Mouse (Mus musculus): Measurements from ENCODE around the gene Mlf2. TPM values are rescaled to one million over a fixed set of nuclear protein-coding genes. Genes with fewer than 3 reads are reported as not detected.

Gene Mlf2
- polyA plus RNA-seq, 1 experiment from 2014 or later, result 401 TPM

GRCm38 (mm10) chr6:124959960-124960359 is 28.8 kb downstream of the Mlf2 start:
- ATAC-seq (ENCODE audit: insufficient read depth), result no peak
- H3K27ac ChIP-seq (ENCODE audit: low read depth), result no peak overlapping the region
- TF ChIP-seq CTCF (IDR thresholded peaks at IDR 0.05; ENCODE audit: low read depth), result no peak
- peaks cover 57% of the 10 kb centered on the region for H3K36me3 ChIP-seq (ENCODE audit: insufficient read depth)
- DNase-seq, result no peak
- no peaks in the 10 kb centered on the region for H3K9me3 ChIP-seq (ENCODE audit: low read depth, low read length)
- H3K9ac ChIP-seq, result no peak overlapping the region
- 94% methylated on average over 13 of the region's 13 CpGs for WGBS
- 0 out of 2 replicates have a peak, but pooled peaks cover 2% of the 10 kb centered on the region for H3K4me1 ChIP-seq (ENCODE audit: insufficient read depth)
- H3K4me2 ChIP-seq, result no peak overlapping the region
- no peaks in the 10 kb centered on the region for H3K27me3 ChIP-seq (ENCODE audit: insufficient read depth, low read length)
- H3K4me3 ChIP-seq (ENCODE audit: low read depth, low read length), result no peak overlapping the region

GRCm38 (mm10) chr6:124961021-124961420 is 29.8 kb downstream of the Mlf2 start:
- no peak overlapping the region for H3K4me2 ChIP-seq
- 91% methylated on average over 12 of the region's 12 CpGs for WGBS
- ATAC-seq (ENCODE audit: insufficient read depth), result no peak
- H3K27ac ChIP-seq (ENCODE audit: low read depth), result no peak overlapping the region
- no peak overlapping the region for H3K9ac ChIP-seq
- H3K4me1 ChIP-seq (ENCODE audit: insufficient read depth), result peaks cover 2% of the 10 kb centered on the region; the same call in 1 of the 2 replicates
- H3K27me3 ChIP-seq (ENCODE audit: insufficient read depth, low read length), result no peaks in the 10 kb centered on the region
- H3K36me3 ChIP-seq (ENCODE audit: insufficient read depth), result peaks cover 53% of the 10 kb centered on the region
- DNase-seq, result no peak
- no peak for TF ChIP-seq CTCF (IDR thresholded peaks at IDR 0.05; ENCODE audit: low read depth)
- H3K9me3 ChIP-seq (ENCODE audit: low read depth, low read length), result no peaks in the 10 kb centered on the region
- H3K4me3 ChIP-seq (ENCODE audit: low read depth, low read length), result no peak overlapping the region

DNA sequence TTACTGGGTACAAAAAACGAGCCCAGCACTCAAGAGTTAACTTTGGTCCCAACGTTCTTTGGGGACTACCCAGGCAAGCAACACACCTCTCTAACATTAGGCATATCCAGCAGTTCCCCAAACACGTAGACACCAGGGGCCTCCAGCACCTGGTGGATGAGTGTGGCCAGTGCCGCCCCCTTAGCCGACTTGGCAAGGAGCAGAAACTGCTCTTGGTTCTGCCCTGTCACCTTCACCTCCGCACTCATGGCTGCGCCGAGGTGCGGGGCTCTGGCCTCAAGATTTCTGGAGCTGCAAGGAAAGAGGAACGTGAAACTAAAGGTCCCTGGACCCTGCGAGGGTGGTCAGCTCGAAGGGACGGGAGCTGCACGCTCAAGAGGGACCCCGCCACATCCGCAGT is 33.5 kb downstream of the Mlf2 start:
- Histone ChIP-seq H3K27me3 (ENCODE audit: insufficient read depth, low read length) (no peaks in the 10 kb centered on the region), H3K36me3 (ENCODE audit: insufficient read depth) (peaks cover 32% of the 10 kb centered on the region), H3K4me3 (ENCODE audit: low read depth, low read length) (peak overlapping the region; percentile 65), H3K27ac (ENCODE audit: low read depth) (peak overlapping the region; percentile 88), H3K9me3 (ENCODE audit: low read depth, low read length) (no peaks in the 10 kb centered on the region; the same call in 1 of the 2 replicates), H3K4me2 (peak overlapping the region; percentile 75), H3K9ac (peak overlapping the region; percentile 74), H3K4me1 (ENCODE audit: insufficient read depth) (peaks cover 8% of the 10 kb centered on the region; the same call in 1 of the 2 replicates)
- TF ChIP-seq CTCF (IDR thresholded peaks at IDR 0.05; ENCODE audit: low read depth), result 0 out of 2 replicates have a peak, but pooled peaks have one; percentile 12
- 26% methylated on average over 16 of the region's 16 CpGs for WGBS
- no peak for DNase-seq
- no peak; the same call in 1 of the 2 replicates for ATAC-seq (ENCODE audit: insufficient read depth)

DNA sequence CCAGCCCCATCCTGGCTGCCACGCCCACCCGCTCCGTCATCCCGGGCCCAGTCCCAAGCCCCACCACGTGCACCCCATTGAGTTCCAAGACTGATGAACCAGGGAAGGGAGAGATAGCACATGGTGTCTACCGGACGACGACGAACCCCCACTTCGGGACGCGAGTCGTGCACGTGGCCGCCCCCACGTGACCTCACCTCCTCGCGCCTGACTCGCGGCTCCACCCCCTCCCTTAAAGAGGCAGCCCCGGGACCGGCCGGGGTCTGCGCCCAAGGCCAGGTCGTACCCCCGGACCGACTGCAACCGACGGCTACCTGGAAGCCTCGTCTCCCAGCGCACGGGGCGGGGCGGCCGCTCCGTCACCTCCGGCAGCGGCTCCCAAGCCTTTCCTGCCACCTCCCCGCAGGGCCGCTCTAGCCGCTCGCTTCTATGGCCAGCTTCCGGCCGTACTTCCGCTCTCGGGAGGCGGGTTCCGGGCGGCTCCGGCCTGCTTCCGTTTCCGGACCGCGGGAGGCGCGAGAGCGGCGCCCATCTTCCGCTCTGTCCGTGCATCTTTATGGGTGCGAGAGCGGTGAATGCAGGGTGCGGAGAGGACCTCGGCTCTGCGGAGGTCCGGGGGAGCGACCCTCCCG is 34.0 kb downstream of the Mlf2 start, which contains the start of gene Cops7a:
Gene Cops7a (minus strand): TSS at position 451 of the 632 bp plus-strand sequence.
- H3K27me3 ChIP-seq (ENCODE audit: insufficient read depth, low read length), result no peaks in the 10 kb centered on the region
- DNase-seq, result peak; percentile 98
- peak within 1 kb of the TSS; percentile 88 for H3K27ac ChIP-seq (ENCODE audit: low read depth)
- peak within 1 kb of the TSS; percentile 65 for H3K4me3 ChIP-seq (ENCODE audit: low read depth, low read length)
- peak within 1 kb of the TSS; percentile 75 for H3K4me2 ChIP-seq
- peak; percentile 95 for ATAC-seq (ENCODE audit: insufficient read depth)
- H3K36me3 ChIP-seq (ENCODE audit: insufficient read depth), result peaks cover 26% of the 10 kb centered on the region
- peaks cover 8% of the 10 kb centered on the region; the same call in 1 of the 2 replicates for H3K4me1 ChIP-seq (ENCODE audit: insufficient read depth)
- WGBS, result under 1% methylated on average over 68 of the region's 68 CpGs
- peak within 1 kb of the TSS; percentile 74 for H3K9ac ChIP-seq
- TF ChIP-seq CTCF (IDR thresholded peaks at IDR 0.05; ENCODE audit: low read depth), result no peak
- no peaks in the 10 kb centered on the region; the same call in 1 of the 2 replicates for H3K9me3 ChIP-seq (ENCODE audit: low read depth, low read length)

GRCm38 (mm10) chr6:124965747-124966146 is 34.6 kb downstream of the Mlf2 start:
- WGBS, result 13% methylated on average over 15 of the region's 15 CpGs
- Histone ChIP-seq H3K4me2 (peak overlapping the region; percentile 75), H3K36me3 (ENCODE audit: insufficient read depth) (peaks cover 21% of the 10 kb centered on the region), H3K9ac (peak overlapping the region; percentile 74), H3K9me3 (ENCODE audit: low read depth, low read length) (no peaks in the 10 kb centered on the region; the same call in 1 of the 2 replicates), H3K27ac (ENCODE audit: low read depth) (peak overlapping the region; percentile 88), H3K4me1 (ENCODE audit: insufficient read depth) (peaks cover 8% of the 10 kb centered on the region; the same call in 1 of the 2 replicates), H3K27me3 (ENCODE audit: insufficient read depth, low read length) (no peaks in the 10 kb centered on the region), H3K4me3 (ENCODE audit: low read depth, low read length) (peak overlapping the region; percentile 65)
- no peak for TF ChIP-seq CTCF (IDR thresholded peaks at IDR 0.05; ENCODE audit: low read depth)
- DNase-seq (peak; percentile 26), ATAC-seq (ENCODE audit: insufficient read depth) (no peak; the same call in 1 of the 2 replicates)

DNA sequence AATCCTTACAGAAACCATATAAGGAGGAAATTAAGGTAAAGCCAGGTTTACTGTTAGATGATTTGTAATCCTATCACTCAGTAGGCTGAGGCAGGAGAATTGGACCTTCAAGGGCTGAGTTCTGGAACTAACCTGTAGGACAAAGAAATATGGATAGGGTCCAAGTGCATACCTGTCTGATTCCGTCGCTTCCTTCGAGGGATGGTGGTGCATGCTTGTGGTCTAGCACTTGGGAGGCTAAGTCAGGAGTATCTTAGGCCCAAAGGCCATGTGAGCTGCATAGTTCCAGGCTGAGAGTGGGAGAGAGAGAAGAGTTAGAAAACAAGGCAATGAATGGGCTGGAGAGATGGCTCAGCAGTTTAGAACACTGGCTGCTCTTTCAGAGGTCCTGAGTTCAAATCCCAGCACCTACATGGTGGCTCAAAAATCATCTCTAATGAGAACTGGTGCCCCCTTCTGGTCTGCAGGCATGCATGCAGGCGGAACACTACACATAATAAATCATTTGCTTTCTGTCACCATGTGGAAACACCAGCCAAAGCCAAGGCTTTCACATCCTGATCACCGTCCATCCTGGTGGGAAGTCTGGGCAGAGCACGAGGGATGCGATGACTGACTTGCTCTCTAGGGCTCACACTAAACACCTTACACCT is 35.4 kb downstream of the Mlf2 start:
- DNase-seq (peak; percentile 24), ATAC-seq (ENCODE audit: insufficient read depth) (no peak)
- Histone ChIP-seq H3K36me3 (ENCODE audit: insufficient read depth) (peaks cover 12% of the 10 kb centered on the region), H3K27me3 (ENCODE audit: insufficient read depth, low read length) (no peaks in the 10 kb centered on the region), H3K9me3 (ENCODE audit: low read depth, low read length) (no peaks in the 10 kb centered on the region; the same call in 1 of the 2 replicates), H3K27ac (ENCODE audit: low read depth) (no peak overlapping the region), H3K9ac (no peak overlapping the region), H3K4me2 (peak overlapping the region; percentile 75), H3K4me1 (ENCODE audit: insufficient read depth) (peaks cover 8% of the 10 kb centered on the region; the same call in 1 of the 2 replicates), H3K4me3 (ENCODE audit: low read depth, low read length) (peak overlapping the region; percentile 65)
- WGBS, result 93% methylated on average over 7 of the region's 7 CpGs
- peak; percentile 47 for TF ChIP-seq CTCF (IDR thresholded peaks at IDR 0.05; ENCODE audit: low read depth)

- H3K4me2 ChIP-seq, result no peak overlapping the region
- 61% methylated on average over 4 of the region's 4 CpGs for WGBS
- TF ChIP-seq CTCF (IDR thresholded peaks at IDR 0.05; ENCODE audit: low read depth), result peak; percentile 62
- no peak overlapping the region for H3K4me3 ChIP-seq (ENCODE audit: low read depth, low read length)
- peak; percentile 75 for DNase-seq
- no peak for ATAC-seq (ENCODE audit: insufficient read depth)
- H3K9me3 ChIP-seq (ENCODE audit: low read depth, low read length), result no peaks in the 10 kb centered on the region; the same call in 1 of the 2 replicates
- H3K36me3 ChIP-seq (ENCODE audit: insufficient read depth), result 0 out of 2 replicates have a peak, but pooled peaks cover 4% of the 10 kb centered on the region
- peaks cover 8% of the 10 kb centered on the region; the same call in 1 of the 2 replicates for H3K4me1 ChIP-seq (ENCODE audit: insufficient read depth)
- no peak overlapping the region for H3K27ac ChIP-seq (ENCODE audit: low read depth)
- H3K9ac ChIP-seq, result no peak overlapping the region
- H3K27me3 ChIP-seq (ENCODE audit: insufficient read depth, low read length), result no peaks in the 10 kb centered on the region
These were observed 36.6 kb downstream of the Mlf2 start for GRCm38 (mm10) chr6:124967766-124968165.

Other genes with a start within 250 kb of the Mlf2 start
- gene Emg1, start 219.2 kb upstream of the Mlf2 start, polyA plus RNA-seq (2014; fragmentation: Nextera tagmentation; extraction: Ambion mirVana), result 214 and 228 TPM in 2 replicates
- gene Phb2, start 219.1 kb upstream of the Mlf2 start, polyA plus RNA-seq (2014; fragmentation: Nextera tagmentation; extraction: Ambion mirVana), result 354 and 377 TPM in 2 replicates
- gene Ptpn6, start 192.7 kb upstream of the Mlf2 start, polyA plus RNA-seq (2014; fragmentation: Nextera tagmentation; extraction: Ambion mirVana), result 12.1 and 12.6 TPM in 2 replicates
- gene Grcc10, start 190.0 kb upstream of the Mlf2 start, polyA plus RNA-seq (2014; fragmentation: Nextera tagmentation; extraction: Ambion mirVana), result 429 and 440 TPM in 2 replicates
- gene Gm45234, start 175.4 kb upstream of the Mlf2 start, polyA plus RNA-seq (2014; fragmentation: Nextera tagmentation; extraction: Ambion mirVana), result not detected in 2 replicates
- gene Atn1, start 174.9 kb upstream of the Mlf2 start, polyA plus RNA-seq (2014; fragmentation: Nextera tagmentation; extraction: Ambion mirVana), result 13.1 and 15.1 TPM in 2 replicates
- gene Eno2, start 161.7 kb upstream of the Mlf2 start, polyA plus RNA-seq (2014; fragmentation: Nextera tagmentation; extraction: Ambion mirVana), result 2.2 and 4.1 TPM in 2 replicates
- gene Lrrc23, start 151.7 kb upstream of the Mlf2 start, polyA plus RNA-seq (2014; fragmentation: Nextera tagmentation; extraction: Ambion mirVana), result 0.17 and 0.58 TPM in 2 replicates
- gene Spsb2, start 122.7 kb upstream of the Mlf2 start, polyA plus RNA-seq (2014; fragmentation: Nextera tagmentation; extraction: Ambion mirVana), result 6.8 and 6.9 TPM in 2 replicates
- gene Tpi1, start 117.1 kb upstream of the Mlf2 start, polyA plus RNA-seq (2014; fragmentation: Nextera tagmentation; extraction: Ambion mirVana), result 701 and 718 TPM in 2 replicates
- gene Usp5, start 101.9 kb upstream of the Mlf2 start, polyA plus RNA-seq (2014; fragmentation: Nextera tagmentation; extraction: Ambion mirVana), result 143 TPM in 2 replicates
- gene Cdca3, start 101.8 kb upstream of the Mlf2 start, polyA plus RNA-seq (2014; fragmentation: Nextera tagmentation; extraction: Ambion mirVana), result 204 and 206 TPM in 2 replicates
- 0.24 and 0.68 TPM in 2 replicates for gene Gnb3, start 91.1 kb upstream of the Mlf2 start, polyA plus RNA-seq (2014; fragmentation: Nextera tagmentation; extraction: Ambion mirVana)
- 29.5 and 34.3 TPM in 2 replicates for gene P3h3, start 73.6 kb upstream of the Mlf2 start, polyA plus RNA-seq (2014; fragmentation: Nextera tagmentation; extraction: Ambion mirVana)
- 0.08 and 0.30 TPM in 2 replicates for gene Gpr162, start 67.4 kb upstream of the Mlf2 start, polyA plus RNA-seq (2014; fragmentation: Nextera tagmentation; extraction: Ambion mirVana)
- gene Cd4, start 43.2 kb upstream of the Mlf2 start, polyA plus RNA-seq (2014; fragmentation: Nextera tagmentation; extraction: Ambion mirVana), result 0.11 TPM in 1 of 2 replicates, not detected in the other
- gene Lag3, start 19.7 kb upstream of the Mlf2 start, polyA plus RNA-seq (2014; fragmentation: Nextera tagmentation; extraction: Ambion mirVana), result 1.4 and 2.2 TPM in 2 replicates
- gene Ptms, start 11.3 kb upstream of the Mlf2 start, polyA plus RNA-seq (2014; fragmentation: Nextera tagmentation; extraction: Ambion mirVana), result 377 and 442 TPM in 2 replicates
- 147 and 155 TPM in 2 replicates for gene Cops7a, start 34.2 kb downstream of the Mlf2 start, polyA plus RNA-seq (2014; fragmentation: Nextera tagmentation; extraction: Ambion mirVana)
- 0.39 and 0.59 TPM in 2 replicates for gene Pianp, start 65.3 kb downstream of the Mlf2 start, polyA plus RNA-seq (2014; fragmentation: Nextera tagmentation; extraction: Ambion mirVana)
- 13.2 and 14.8 TPM in 2 replicates for gene Zfp384, start 77.8 kb downstream of the Mlf2 start, polyA plus RNA-seq (2014; fragmentation: Nextera tagmentation; extraction: Ambion mirVana)
- 97.9 and 101 TPM in 2 replicates for gene Ing4, start 108.4 kb downstream of the Mlf2 start, polyA plus RNA-seq (2014; fragmentation: Nextera tagmentation; extraction: Ambion mirVana)
- gene Acrbp, start 118.3 kb downstream of the Mlf2 start, polyA plus RNA-seq (2014; fragmentation: Nextera tagmentation; extraction: Ambion mirVana), result 13.6 TPM in 2 replicates
- gene Lpar5, start 136.5 kb downstream of the Mlf2 start, polyA plus RNA-seq (2014; fragmentation: Nextera tagmentation; extraction: Ambion mirVana), result 0.31 and 0.49 TPM in 2 replicates
- gene Chd4, start 164.6 kb downstream of the Mlf2 start, polyA plus RNA-seq (2014; fragmentation: Nextera tagmentation; extraction: Ambion mirVana), result 82.5 and 92.4 TPM in 2 replicates
- gene Nop2, start 200.5 kb downstream of the Mlf2 start, polyA plus RNA-seq (2014; fragmentation: Nextera tagmentation; extraction: Ambion mirVana), result 58.5 and 70.6 TPM in 2 replicates
- gene Iffo1, start 213.9 kb downstream of the Mlf2 start, polyA plus RNA-seq (2014; fragmentation: Nextera tagmentation; extraction: Ambion mirVana), result 6.0 and 6.2 TPM in 2 replicates
- gene Gapdh, start 235.1 kb downstream of the Mlf2 start, polyA plus RNA-seq (2014; fragmentation: Nextera tagmentation; extraction: Ambion mirVana), result 1,954 TPM in 2 replicates

Measured in lung, embryonic 14.5 days (tissue).